Mouse (Mus musculus): Measurements from ENCODE around the gene Spsb1.

The Spsb1 gene

GRCm38 (mm10) chr4:149951201-149951600 lies 3.6 kb downstream of the Spsb1 start:
- DNase-seq, result no peak

GRCm38 (mm10) chr4:149949691-149950090 lies 5.2 kb downstream of the Spsb1 start:
- DNase-seq, result no peak

- no peak for DNase-seq
These were observed 6.7 kb downstream of the Spsb1 start for GRCm38 (mm10) chr4:149948119-149948518.

- peak; percentile 16 for DNase-seq
These were observed 7.4 kb downstream of the Spsb1 start for GRCm38 (mm10) chr4:149947396-149947795.

- DNase-seq, result no peak
These were observed 9.6 kb downstream of the Spsb1 start for GRCm38 (mm10) chr4:149945194-149945593.

GRCm38 (mm10) chr4:149944214-149944613 lies 10.6 kb downstream of the Spsb1 start:
- DNase-seq, result no peak

- DNase-seq, result no peak
These were observed 11.8 kb downstream of the Spsb1 start for GRCm38 (mm10) chr4:149942831-149943741.

- no peak for DNase-seq
These were observed 13.6 kb downstream of the Spsb1 start for GRCm38 (mm10) chr4:149941067-149941755.

- no peak for DNase-seq
These were observed 16.1 kb downstream of the Spsb1 start for GRCm38 (mm10) chr4:149938701-149939100.

- DNase-seq, result no peak
These were observed 17.9 kb downstream of the Spsb1 start for GRCm38 (mm10) chr4:149936921-149937320.

GRCm38 (mm10) chr4:149935470-149935869 lies 19.4 kb downstream of the Spsb1 start:
- no peak for DNase-seq

- no peak for DNase-seq
These were observed 21.2 kb downstream of the Spsb1 start for GRCm38 (mm10) chr4:149933519-149934245.

- DNase-seq, result no peak
These were observed 21.8 kb downstream of the Spsb1 start for GRCm38 (mm10) chr4:149933025-149933424.

GRCm38 (mm10) chr4:149932108-149932815 lies 22.6 kb downstream of the Spsb1 start:
- DNase-seq, result no peak

GRCm38 (mm10) chr4:149930755-149931154 lies 24.1 kb downstream of the Spsb1 start:
- DNase-seq, result no peak

GRCm38 (mm10) chr4:149923014-149923413 lies 31.8 kb downstream of the Spsb1 start:
- DNase-seq, result no peak

- no peak for DNase-seq
These were observed 32.6 kb downstream of the Spsb1 start for GRCm38 (mm10) chr4:149922121-149922718.

GRCm38 (mm10) chr4:149920886-149921285 lies 34.0 kb downstream of the Spsb1 start:
- DNase-seq, result no peak

GRCm38 (mm10) chr4:149918455-149919070 lies 36.3 kb downstream of the Spsb1 start:
- DNase-seq, result no peak

- DNase-seq, result no peak
These were observed 38.0 kb downstream of the Spsb1 start for GRCm38 (mm10) chr4:149916831-149917230.

GRCm38 (mm10) chr4:149913709-149914370 lies 41.0 kb downstream of the Spsb1 start:
- no peak for DNase-seq
